Mouse (Mus musculus): ENCODE results near the gene Csf3.

GRCm38 (mm10) chr11:98743655-98744345 lies 42.7 kb downstream of the Csf3 start:
- no peak for TF ChIP-seq CTCF (IDR thresholded peaks at IDR 0.05; ENCODE audit: extremely low read depth, insufficient read depth, insufficient read length, insufficient replicate concordance)
- no peak for TF ChIP-seq POLR2A (IDR thresholded peaks at IDR 0.05; ENCODE audit: low read depth, low read length)

Measured in spleen, adult 2 months (tissue).